Mouse (Mus musculus) stomach, embryonic 16.5 days (tissue): ENCODE results near the gene Washc4. TPM values are rescaled to one million over a fixed set of nuclear protein-coding genes. Genes with fewer than 3 reads are reported as not detected.
A peak's percentile ranks its signal among the peaks of the same experiment; 100 is the strongest.

Experiments used
- ATAC-seq: fragments of 200-750 bp; cut with Nextera tagmentation; 2 replicates; pipeline ENCODE4 v1.8.0; 2017; ENCODE audit warnings: moderate number of reproducible peaks, moderate TSS enrichment; ENCODE audit not compliant: insufficient read depth, low FRiP score
- H3K27ac ChIP-seq: fragments of 300-500 bp; sonication (generic); 2 replicates; pipeline ENCODE4 v1.5.1; 2014; ENCODE audit warnings: low read length
- H3K27me3 ChIP-seq: fragments of 300-500 bp; sonication (generic); 2 replicates; pipeline ENCODE4 v1.6.1; 2014; ENCODE audit warnings: low read length, control low read depth, mixed read lengths; ENCODE audit not compliant: control insufficient read depth, insufficient read depth
- H3K36me3 ChIP-seq: fragments of 300-500 bp; sonication (generic); 2 replicates; pipeline ENCODE4 v1.6.1; 2014; ENCODE audit warnings: low read length; ENCODE audit not compliant: control insufficient read depth, insufficient read depth
- H3K4me1 ChIP-seq: fragments of 300-500 bp; sonication (generic); 2 replicates; pipeline ENCODE4 v1.6.1; 2014; ENCODE audit warnings: low read length, control low read depth, mixed read lengths; ENCODE audit not compliant: control insufficient read depth, insufficient read depth
- H3K4me2 ChIP-seq: fragments of 300-500 bp; sonication (generic); 2 replicates; pipeline ENCODE4 v1.6.1; 2014; ENCODE audit warnings: low read depth, low read length, mixed read lengths
- H3K4me3 ChIP-seq: fragments of 300-500 bp; sonication (generic); replicated peaks from 2 replicates; pipeline ENCODE4 v1.5.1; 2014; ENCODE audit warnings: mild to moderate bottlenecking, low read length
- H3K9ac ChIP-seq: fragments of 300-500 bp; sonication (generic); 2 replicates; pipeline ENCODE4 v1.6.1; 2014; ENCODE audit warnings: low read length
- H3K9me3 ChIP-seq: fragments of 300-500 bp; sonication (generic); replicated peaks from 2 replicates; pipeline ENCODE4 v1.6.1; 2016; ENCODE audit warnings: low read length, control low read depth; ENCODE audit not compliant: control insufficient read depth
- WGBS: fragments of 180-500 bp; shearing (Covaris S2); extraction: QIAGEN DNeasy Blood & Tissue Kit; methylation state at CpG from one replicate; pipeline ENCODE4 v1.1.7; 2014; 5-methylcytosine and 5-hydroxymethylcytosine counted together
- polyA plus RNA-seq: library from polyadenylated mRNA; unstranded; fragments of >200 nt; fragmentation: Nextera tagmentation; extraction: Ambion mirVana; gene quantifications from 2 replicates; pipeline ENCODE4 v1.2.1, GENCODE M21; 2015

The Washc4 gene
- polyA plus RNA-seq, 1 experiment from 2014 or later, result 36.5 TPM

- 89% methylated on average over 7 of the region's 7 CpGs for WGBS
- Histone ChIP-seq H3K9ac (no peak overlapping the region), H3K4me3 (no peak overlapping the region), H3K27me3 (no peaks in the 10 kb centered on the region), H3K9me3 (no peaks in the 10 kb centered on the region), H3K4me1 (no peaks in the 10 kb centered on the region), H3K27ac (no peak overlapping the region), H3K4me2 (no peak overlapping the region), H3K36me3 (peaks cover 21% of the 10 kb centered on the region; the same call in 1 of the 2 replicates)
- ATAC-seq, result no peak
These were observed 67.0 kb downstream of the Washc4 start for GRCm38 (mm10) chr10:83610518-83610917.

- H3K4me3 ChIP-seq, result no peak overlapping the region
- no peak overlapping the region for H3K4me2 ChIP-seq
- H3K27me3 ChIP-seq, result no peaks in the 10 kb centered on the region
- H3K9ac ChIP-seq, result no peak overlapping the region
- no peaks in the 10 kb centered on the region for H3K4me1 ChIP-seq
- H3K9me3 ChIP-seq, result no peaks in the 10 kb centered on the region
- H3K36me3 ChIP-seq, result peaks cover 21% of the 10 kb centered on the region; the same call in 1 of the 2 replicates
- no peak overlapping the region for H3K27ac ChIP-seq
- ATAC-seq, result no peak
- 93% methylated on average over 5 of the region's 5 CpGs for WGBS
These were observed 68.3 kb downstream of the Washc4 start for GRCm38 (mm10) chr10:83611863-83612262.

- Histone ChIP-seq H3K4me3 (no peak overlapping the region), H3K9ac (no peak overlapping the region), H3K4me2 (no peak overlapping the region), H3K4me1 (no peaks in the 10 kb centered on the region), H3K9me3 (no peaks in the 10 kb centered on the region), H3K36me3 (peaks cover 21% of the 10 kb centered on the region; the same call in 1 of the 2 replicates), H3K27ac (no peak overlapping the region), H3K27me3 (no peaks in the 10 kb centered on the region)
- no peak for ATAC-seq
- WGBS, result 93% methylated on average over 14 of the region's 14 CpGs
These were observed 69.2 kb downstream of the Washc4 start for GRCm38 (mm10) chr10:83612648-83613215.

GRCm38 (mm10) chr10:83617366-83617765 is 73.8 kb downstream of the Washc4 start:
- Histone ChIP-seq H3K9ac (no peak overlapping the region), H3K27ac (no peak overlapping the region), H3K4me2 (no peak overlapping the region), H3K36me3 (peaks cover 9% of the 10 kb centered on the region; the same call in 1 of the 2 replicates), H3K27me3 (no peaks in the 10 kb centered on the region), H3K4me3 (no peak overlapping the region), H3K9me3 (no peaks in the 10 kb centered on the region), H3K4me1 (no peaks in the 10 kb centered on the region)
- 57% methylated on average over 10 of the region's 10 CpGs for WGBS
- no peak for ATAC-seq

- H3K27me3 ChIP-seq, result no peaks in the 10 kb centered on the region
- ATAC-seq, result no peak
These were observed 75.4 kb downstream of the Washc4 start for GRCm38 (mm10) chr10:83618819-83619440.

GRCm38 (mm10) chr10:83620350-83621055 is 77.0 kb downstream of the Washc4 start:
- Histone ChIP-seq H3K4me1 (peaks cover 3% of the 10 kb centered on the region; the same call in 1 of the 2 replicates), H3K27me3 (no peaks in the 10 kb centered on the region), H3K27ac (no peak overlapping the region), H3K4me2 (no peak overlapping the region), H3K9me3 (no peaks in the 10 kb centered on the region), H3K36me3 (peaks cover 9% of the 10 kb centered on the region; the same call in 1 of the 2 replicates), H3K9ac (no peak overlapping the region), H3K4me3 (no peak overlapping the region)
- WGBS, result 87% methylated on average over 24 of the region's 24 CpGs
- ATAC-seq, result no peak

More at GRCm38 (mm10) chr10:83618819-83619440, 75.4 kb downstream of the Washc4 start:
- H3K4me1 ChIP-seq, result no peaks in the 10 kb centered on the region; the same call in 1 of the 2 replicates
- H3K27ac ChIP-seq, result no peak overlapping the region
- H3K4me3 ChIP-seq, result no peak overlapping the region
- 82% methylated on average over 12 of the region's 12 CpGs for WGBS
- no peak overlapping the region for H3K9ac ChIP-seq
- H3K9me3 ChIP-seq, result no peaks in the 10 kb centered on the region
- no peak overlapping the region for H3K4me2 ChIP-seq
- H3K36me3 ChIP-seq, result peaks cover 9% of the 10 kb centered on the region; the same call in 1 of the 2 replicates

- H3K27ac ChIP-seq, result no peak overlapping the region; the same call in 1 of the 2 replicates
- H3K4me2 ChIP-seq, result no peak overlapping the region
- H3K4me1 ChIP-seq, result peaks cover 3% of the 10 kb centered on the region; the same call in 1 of the 2 replicates
- peaks cover 9% of the 10 kb centered on the region; the same call in 1 of the 2 replicates for H3K36me3 ChIP-seq
- WGBS, result 68% methylated on average over 8 of the region's 8 CpGs
- ATAC-seq, result no peak
- H3K9me3 ChIP-seq, result no peaks in the 10 kb centered on the region
- no peak overlapping the region for H3K4me3 ChIP-seq
- no peaks in the 10 kb centered on the region for H3K27me3 ChIP-seq
- H3K9ac ChIP-seq, result no peak overlapping the region; the same call in 1 of the 2 replicates
These were observed 80.5 kb downstream of the Washc4 start for GRCm38 (mm10) chr10:83624065-83624464.

- H3K4me3 ChIP-seq, result no peak overlapping the region
- H3K36me3 ChIP-seq, result peaks cover 9% of the 10 kb centered on the region; the same call in 1 of the 2 replicates
- peak overlapping the region; percentile 5; the same call in 1 of the 2 replicates for H3K27ac ChIP-seq
- H3K9me3 ChIP-seq, result no peaks in the 10 kb centered on the region
- no peak overlapping the region for H3K9ac ChIP-seq
- H3K4me2 ChIP-seq, result no peak overlapping the region
- 76% methylated on average over 12 of the region's 12 CpGs for WGBS
- H3K27me3 ChIP-seq, result no peaks in the 10 kb centered on the region
- H3K4me1 ChIP-seq, result peaks cover 3% of the 10 kb centered on the region; the same call in 1 of the 2 replicates
- ATAC-seq, result 0 out of 2 replicates have a peak, but pooled peaks have one; percentile 30
These were observed 81.3 kb downstream of the Washc4 start for GRCm38 (mm10) chr10:83624841-83625240.
